In the genomic region with DNA sequence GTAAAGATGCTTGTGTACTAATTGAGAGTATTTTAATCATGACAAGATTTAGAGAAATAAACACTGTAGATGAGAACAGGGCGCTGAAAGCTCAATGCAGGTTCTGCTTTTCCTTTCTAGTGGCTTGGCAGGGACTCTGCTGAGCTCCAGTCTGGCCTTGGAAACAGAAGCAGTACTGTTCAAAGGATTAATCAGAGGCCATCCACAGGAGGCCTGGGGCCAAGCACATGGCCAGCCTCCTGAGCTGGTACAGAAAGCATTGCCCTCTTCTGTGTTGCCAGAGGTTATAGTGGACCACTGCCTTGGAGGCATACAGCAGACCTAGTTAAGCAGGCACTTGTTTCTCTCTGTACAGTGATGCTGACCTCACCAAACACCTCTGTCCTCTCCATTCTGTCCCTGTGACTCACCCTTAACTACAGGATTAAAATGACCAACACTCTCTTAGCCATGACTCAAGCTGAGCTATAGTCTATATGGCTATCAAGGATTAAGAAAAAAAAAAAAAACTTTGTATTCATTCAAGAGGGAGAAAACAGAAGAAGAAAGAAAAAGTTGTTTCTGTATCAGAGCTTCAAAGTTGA, we compare ENCODE assay signal across 11 mouse cellular contexts.
DNase-seq lines count a peak whose midpoint lies in the region; ATAC-seq lines count a peak whose summit lies in the region.
"Had no signal": no experiment of that assay in that cellular context is flagged by ENCODE, and none has a peak within 500 bp of the region (broad histone marks: within the 10 kb centered on the region; RNA-seq: fewer than 3 reads in every experiment).

No protein-coding gene starts in this region.

- intact Hi-C loops in left cerebral cortex, postnatal 25 days (cut with DNase I): no loop called here

- ATAC-seq in frontal cortex, adult (ENCODE audit: low TSS enrichment): peak; percentile 74

- DNase-seq in adrenal gland, adult 8-10 months: peak; percentile 1
- no peak for DNase-seq in adrenal gland, postnatal 4 days (ENCODE audit: low spot score in 2 of 2)
- peak; percentile 80 for DNase-seq in Muller cell, postnatal 12 days (ENCODE audit: inconsistent ontology term)
- DNase-seq in left cerebral cortex, postnatal 25 days (ENCODE audit: low spot score in 2 of 2): peak; percentile 8 to 44
- no peak for DNase-seq in gastrocnemius, adult 18-20 months (ENCODE audit: low spot score)
- DNase-seq in adipocyte (ENCODE audit: low spot score): no peak
- DNase-seq in kidney, postnatal 14 days: no peak
- DNase-seq: gastrocnemius, adult 2 months; heart, postnatal 14 days; lung, embryonic 14.5 days had no signal

Comparison
In these comparisons a context has a peak if more than half of its experiments do, and no peak if none do; other contexts are left out.
1. DNase-seq: peak in adrenal gland, adult 8-10 months (single experiment), Muller cell, postnatal 12 days (single experiment) and left cerebral cortex, postnatal 25 days (2 of 2); none in adrenal gland, postnatal 4 days (0 of 2), gastrocnemius, adult 18-20 months (single experiment), adipocyte (single experiment) and kidney, postnatal 14 days (single experiment).